Mouse (Mus musculus): ENCODE data around the gene Trip4. TPM values are rescaled to one million over a fixed set of nuclear protein-coding genes. Genes with fewer than 3 reads are reported as not detected.

The Trip4 gene
- 44.4 TPM for polyA plus RNA-seq (2017; shearing (Covaris generic))

GRCm38 (mm10) chr9:65908394-65909300 lies at the start of gene Trip4, which contains the start of gene Csnk1g1:
Gene Trip4 (minus strand): TSS chr9:65908794.
Gene Csnk1g1 (plus strand): TSS chr9:65908924.

DNA sequence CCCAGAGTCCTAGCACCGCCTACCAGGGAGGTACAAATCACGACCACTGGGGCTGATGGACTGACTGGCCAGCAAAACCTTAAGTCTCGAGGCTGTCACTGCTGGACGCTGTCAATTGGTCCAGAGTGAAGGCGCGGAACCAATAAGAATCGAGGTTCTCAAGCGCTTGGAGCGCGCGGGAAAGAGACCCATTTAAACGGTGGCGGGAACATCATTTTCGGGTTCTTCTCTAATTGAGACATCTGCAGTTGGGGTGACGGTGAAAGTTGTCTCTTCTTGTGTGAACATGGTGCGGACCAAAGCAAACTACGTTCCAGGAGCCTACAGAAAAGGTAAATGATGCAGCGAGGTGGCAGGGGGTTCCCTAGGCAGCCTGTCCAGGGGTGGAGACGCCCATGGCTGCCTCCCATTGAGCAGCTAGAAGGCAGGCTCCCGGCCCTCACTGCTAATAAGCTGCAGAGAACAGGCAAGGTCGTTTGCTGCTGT lies 18.4 kb downstream of the Trip4 start, which contains the start of gene Pclaf:
Gene Pclaf (plus strand): TSS at position 95 of the 486 bp plus-strand sequence.

DNA sequence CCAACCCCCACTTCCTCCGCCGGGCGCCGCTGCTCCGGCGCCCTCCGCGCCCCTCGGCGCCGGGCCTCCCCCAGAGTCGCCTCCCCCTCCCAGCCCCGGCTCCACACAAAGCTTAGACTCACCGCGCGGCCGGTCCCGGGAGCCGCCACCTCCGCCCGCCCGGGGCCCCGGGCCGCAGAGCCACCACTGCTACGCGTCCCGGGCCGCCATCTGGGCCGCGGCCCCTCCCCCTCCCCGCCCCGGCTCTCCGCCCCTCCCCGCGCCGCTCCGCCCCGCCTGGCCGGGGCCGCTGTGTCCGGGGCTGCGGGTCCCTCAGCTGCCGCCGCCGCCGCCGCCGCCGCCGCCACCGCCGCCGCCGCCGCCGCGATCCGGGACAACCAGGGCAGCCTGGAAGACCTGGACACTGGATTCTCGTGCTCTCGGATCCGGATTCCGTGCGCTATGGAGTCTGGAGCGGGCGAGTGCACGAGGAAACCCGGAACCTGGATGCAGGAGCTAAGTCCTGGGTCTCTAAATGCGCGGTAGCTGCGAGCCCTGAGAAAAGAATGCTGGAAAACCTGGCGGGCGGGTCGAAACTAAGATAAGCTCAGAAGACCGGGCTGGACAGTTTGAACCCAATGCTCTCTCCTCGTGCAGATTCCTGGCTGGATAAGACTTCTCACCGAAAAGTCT lies 81.1 kb downstream of the Trip4 start, which contains the start of gene Zfp609:
Gene Zfp609 (minus strand): TSS at position 221 of the 672 bp plus-strand sequence.

Other genes with a start within 250 kb of the Trip4 start
- 135 TPM for gene Oaz2, start 240.8 kb downstream of the Trip4 start, polyA plus RNA-seq (2017; shearing (Covaris generic))
- gene Zfp609, start 81.2 kb downstream of the Trip4 start, polyA plus RNA-seq (2017; shearing (Covaris generic)), result 5.0 TPM
- 21.6 TPM for gene Pclaf, start 18.6 kb downstream of the Trip4 start, polyA plus RNA-seq (2017; shearing (Covaris generic))
- 47.8 TPM for gene Csnk1g1, start 130 bp upstream of the Trip4 start, polyA plus RNA-seq (2017; shearing (Covaris generic))
- 441 TPM for gene Ppib, start 151.4 kb upstream of the Trip4 start, polyA plus RNA-seq (2017; shearing (Covaris generic))
- 2.2 TPM for gene Snx22, start 160.9 kb upstream of the Trip4 start, polyA plus RNA-seq (2017; shearing (Covaris generic))
- 139 TPM for gene Snx1, start 217.8 kb upstream of the Trip4 start, polyA plus RNA-seq (2017; shearing (Covaris generic))
- 139 TPM for gene Ciao2a, start 217.8 kb upstream of the Trip4 start, polyA plus RNA-seq (2017; shearing (Covaris generic))
- 0.72 TPM for gene Dapk2, start 249.4 kb upstream of the Trip4 start, polyA plus RNA-seq (2017; shearing (Covaris generic))